ENCODE assay signal across 19 mouse cellular contexts in the genomic region with DNA sequence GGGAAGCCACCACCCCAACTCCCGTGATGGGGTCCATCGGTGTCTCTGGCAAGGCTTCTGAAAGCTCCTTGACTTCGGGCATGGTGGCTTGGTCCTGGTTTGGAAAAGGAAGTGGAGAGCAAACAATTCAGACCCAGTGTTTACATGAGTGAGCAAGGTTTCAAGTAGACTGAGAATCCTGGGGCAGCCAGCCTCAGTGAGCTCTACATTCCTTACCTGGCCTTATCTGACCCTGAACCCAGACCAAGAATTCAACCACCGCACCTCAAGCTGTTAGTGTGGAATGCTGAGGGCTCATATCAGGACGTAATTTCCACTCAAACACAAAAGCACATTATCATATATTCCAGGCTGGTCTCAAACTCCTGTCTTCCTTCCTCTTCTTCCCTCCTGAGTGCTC. TPM values are rescaled to one million over a fixed set of nuclear protein-coding genes. Genes with fewer than 3 reads are reported as not detected.
DNase-seq lines count a peak whose midpoint lies in the region; ATAC-seq and TF ChIP-seq lines count a peak whose summit lies in the region.
"Had no signal": no experiment of that assay in that cellular context is flagged by ENCODE, and none has a peak within 500 bp of the region (broad histone marks: within the 10 kb centered on the region; RNA-seq: fewer than 3 reads in every experiment).

No protein-coding gene starts in this region.

- no peak overlapping the region for H3K4me3 ChIP-seq in hindbrain, embryonic 12.5 days
- no peak overlapping the region for H3K4me3 ChIP-seq in hindbrain, postnatal 0 days (ENCODE audit: low read length)
- no peak overlapping the region for H3K4me3 ChIP-seq in embryonic facial prominence, embryonic 10.5 days
- no peak overlapping the region for H3K4me3 ChIP-seq in lung, embryonic 14.5 days (ENCODE audit: low read depth, low read length)
- no peak overlapping the region for H3K4me3 ChIP-seq in midbrain, embryonic 13.5 days (replicated peaks)
- H3K4me3 ChIP-seq: gastrocnemius, adult 2 months had no signal

- no peak for TF ChIP-seq CTCF in hindbrain, postnatal 0 days (IDR thresholded peaks at IDR 0.05; ENCODE audit: low read depth)
- TF ChIP-seq CTCF in lung, embryonic 14.5 days (IDR thresholded peaks at IDR 0.05; ENCODE audit: low read depth), result no peak

- no peaks in the 10 kb centered on the region for H3K27me3 ChIP-seq in hindbrain, embryonic 12.5 days
- no peaks in the 10 kb centered on the region for H3K27me3 ChIP-seq in hindbrain, postnatal 0 days (ENCODE audit: insufficient read depth, low read length)
- H3K27me3 ChIP-seq in embryonic facial prominence, embryonic 10.5 days (replicated peaks; ENCODE audit: low read depth, poor library complexity, severe bottlenecking), result peaks cover 16% of the 10 kb centered on the region; the same call in 1 of the 2 replicates
- no peaks in the 10 kb centered on the region for H3K27me3 ChIP-seq in lung, embryonic 14.5 days (ENCODE audit: insufficient read depth, low read length)
- no peaks in the 10 kb centered on the region for H3K27me3 ChIP-seq in midbrain, embryonic 13.5 days
- H3K27me3 ChIP-seq: Patski had no signal

- no peaks in the 10 kb centered on the region for H3K9me3 ChIP-seq in hindbrain, embryonic 12.5 days (replicated peaks)
- H3K9me3 ChIP-seq in hindbrain, postnatal 0 days (ENCODE audit: low read length), result no peaks in the 10 kb centered on the region
- peaks cover 8% of the 10 kb centered on the region; the same call in 1 of the 2 replicates for H3K9me3 ChIP-seq in embryonic facial prominence, embryonic 10.5 days
- no peaks in the 10 kb centered on the region; the same call in 1 of the 2 replicates for H3K9me3 ChIP-seq in lung, embryonic 14.5 days (ENCODE audit: low read depth, low read length)
- H3K9me3 ChIP-seq in midbrain, embryonic 13.5 days, result no peaks in the 10 kb centered on the region

- WGBS in hindbrain, embryonic 12.5 days, result 89% methylated on average over 5 of the region's 5 CpGs
- 90% methylated on average over 5 of the region's 5 CpGs for WGBS in hindbrain, postnatal 0 days
- WGBS in embryonic facial prominence, embryonic 10.5 days, result 77% methylated on average over 5 of the region's 5 CpGs
- 43% methylated on average over 5 of the region's 5 CpGs for WGBS in lung, embryonic 14.5 days
- 86% methylated on average over 5 of the region's 5 CpGs for WGBS in midbrain, embryonic 13.5 days

- no peak overlapping the region for H3K4me2 ChIP-seq in hindbrain, embryonic 12.5 days (replicated peaks)
- no peak overlapping the region for H3K4me2 ChIP-seq in hindbrain, postnatal 0 days (ENCODE audit: low read depth, low read length)
- H3K4me2 ChIP-seq in lung, embryonic 14.5 days, result no peak overlapping the region; the same call in 1 of the 2 replicates
- H3K4me2 ChIP-seq in midbrain, embryonic 13.5 days (replicated peaks), result no peak overlapping the region

- peak overlapping the region; percentile 99; the same call in 1 of the 2 replicates for H3K27ac ChIP-seq in hindbrain, embryonic 12.5 days
- H3K27ac ChIP-seq in hindbrain, postnatal 0 days, result no peak overlapping the region
- peak overlapping the region; percentile 93; the same call in 1 of the 2 replicates for H3K27ac ChIP-seq in embryonic facial prominence, embryonic 10.5 days (replicated peaks)
- H3K27ac ChIP-seq in lung, embryonic 14.5 days (ENCODE audit: low read depth), result peak overlapping the region; percentile 94
- H3K27ac ChIP-seq in midbrain, embryonic 13.5 days, result peak overlapping the region; percentile 98

- no peak for ATAC-seq in hindbrain, embryonic 12.5 days (ENCODE audit: low FRiP score)
- ATAC-seq in hindbrain, postnatal 0 days, result no peak
- ATAC-seq in lung, embryonic 14.5 days (ENCODE audit: insufficient read depth), result no peak
- ATAC-seq in midbrain, embryonic 13.5 days, result no peak
- ATAC-seq in CD4-positive, CD25-positive, alpha-beta regulatory T cell, adult 4 months, result no peak
- no peak for ATAC-seq in monocyte, adult 5-6 weeks (replicated peaks; ENCODE audit: insufficient number of reproducible peaks, low FRiP score, low TSS enrichment, poor library complexity, severe bottlenecking)
- ATAC-seq: activated CD4-positive, CD25-positive, alpha-beta regulatory T cell, adult 4 months; forebrain, postnatal 0 days; liver, postnatal 0 days; Patski had no signal

- DNase-seq in hindbrain, postnatal 0 days (ENCODE audit: low spot score), result no peak
- DNase-seq in embryonic facial prominence, embryonic 10.5 days (ENCODE audit: low spot score), result no peak
- DNase-seq in lung, embryonic 14.5 days, result peak; percentile 59
- DNase-seq: adrenal gland, postnatal 14 days; cerebellum, adult 11-12 months; cerebellum, postnatal 25 days; forebrain, postnatal 0 days; gastrocnemius, adult 2 months; kidney, adult 11 months; kidney, postnatal 14 days; layer of hippocampus, adult 9-11 months; liver, postnatal 0 days; right cerebral cortex, postnatal 4 days had no signal

- peaks cover 62% of the 10 kb centered on the region for H3K4me1 ChIP-seq in hindbrain, embryonic 12.5 days
- H3K4me1 ChIP-seq in hindbrain, postnatal 0 days (ENCODE audit: insufficient read depth, low read length), result peaks cover 43% of the 10 kb centered on the region
- peaks cover 100% of the 10 kb centered on the region for H3K4me1 ChIP-seq in embryonic facial prominence, embryonic 10.5 days
- peaks cover 42% of the 10 kb centered on the region for H3K4me1 ChIP-seq in lung, embryonic 14.5 days (ENCODE audit: insufficient read depth)
- peaks cover 66% of the 10 kb centered on the region for H3K4me1 ChIP-seq in midbrain, embryonic 13.5 days (replicated peaks)

- H3K36me3 ChIP-seq in hindbrain, embryonic 12.5 days, result peaks cover 34% of the 10 kb centered on the region
- H3K36me3 ChIP-seq in hindbrain, postnatal 0 days (ENCODE audit: insufficient read depth, low read length), result peaks cover 18% of the 10 kb centered on the region
- H3K36me3 ChIP-seq in embryonic facial prominence, embryonic 10.5 days (replicated peaks), result peaks cover 36% of the 10 kb centered on the region
- peaks cover 30% of the 10 kb centered on the region for H3K36me3 ChIP-seq in lung, embryonic 14.5 days (ENCODE audit: insufficient read depth)
- peaks cover 44% of the 10 kb centered on the region for H3K36me3 ChIP-seq in midbrain, embryonic 13.5 days

- no peak overlapping the region for H3K9ac ChIP-seq in hindbrain, embryonic 12.5 days
- H3K9ac ChIP-seq in hindbrain, postnatal 0 days (replicated peaks; ENCODE audit: low read length), result no peak overlapping the region
- H3K9ac ChIP-seq in lung, embryonic 14.5 days, result no peak overlapping the region
- no peak overlapping the region for H3K9ac ChIP-seq in midbrain, embryonic 13.5 days (replicated peaks)
- H3K9ac ChIP-seq: forebrain, postnatal 0 days; liver, postnatal 0 days had no signal

RNA-seq across cellular contexts. Expression of gene Mvb12b, which starts 13.4 kb away (rescaled TPM):
- polyA plus RNA-seq in hindbrain, embryonic 12.5 days (2016; fragmentation: Nextera tagmentation; extraction: Ambion mirVana), result 58.9 and 61.5 TPM in 2 replicates
- total RNA-seq in hindbrain, postnatal 0 days (2014; rRNA removed), result 134 and 142 TPM in 2 replicates
- polyA plus RNA-seq in hindbrain, postnatal 0 days (2015; fragmentation: Nextera tagmentation; extraction: Ambion mirVana), result 55.4 and 64.1 TPM in 2 replicates
- 14.4 and 16.1 TPM in 2 replicates for polyA plus RNA-seq in embryonic facial prominence, embryonic 10.5 days (2016; fragmentation: Nextera tagmentation; extraction: Ambion mirVana)
- polyA plus RNA-seq in lung, embryonic 14.5 days (2014; fragmentation: Nextera tagmentation; extraction: Ambion mirVana), result 20.7 and 24.8 TPM in 2 replicates
- 68.1 and 73.0 TPM in 2 replicates for polyA plus RNA-seq in midbrain, embryonic 13.5 days (2015; fragmentation: Nextera tagmentation; extraction: Ambion mirVana)
- polyA plus RNA-seq in CD4-positive, CD25-positive, alpha-beta regulatory T cell, adult 4 months (2017; shearing (Covaris generic)), result 1 to 10 TPM; 1.7 to 2.7 TPM
- 1.9 to 11.9 TPM (median 6.7 TPM) in 3 replicates for total RNA-seq in monocyte, adult 5-6 weeks (2017)
